Mouse (Mus musculus) liver, postnatal 0 days (tissue): ENCODE data around the gene Cwc22. TPM values are rescaled to one million over a fixed set of nuclear protein-coding genes. Genes with fewer than 3 reads are reported as not detected.

ENCODE experiments used
- ATAC-seq: fragments of 200-750 bp; cut with Nextera tagmentation; 2 replicates; pipeline ENCODE4 v1.8.0; 2017; ENCODE audit warnings: mild to moderate bottlenecking, moderate library complexity
- DNase-seq: peaks from one replicate; pipeline ENCODE4 v3.0.0-alpha.2; 2016
- H3K27ac ChIP-seq: fragments of 300-500 bp; sonication (generic); 2 replicates; pipeline ENCODE4 v1.5.1; 2014; ENCODE audit warnings: antibody characterized with exemption, moderate library complexity, mild to moderate bottlenecking, low read depth
- H3K27me3 ChIP-seq: fragments of 300-500 bp; sonication (generic); 2 replicates; pipeline ENCODE4 v1.6.1; 2014; ENCODE audit warnings: low read length, control low read depth, mixed read lengths; ENCODE audit not compliant: insufficient read depth
- H3K36me3 ChIP-seq: fragments of 300-500 bp; sonication (generic); replicated peaks from 2 replicates; pipeline ENCODE4 v1.6.1; 2014; ENCODE audit warnings: mild to moderate bottlenecking, control low read depth, low read length, moderate library complexity, mixed read lengths; ENCODE audit not compliant: insufficient read depth
- H3K4me1 ChIP-seq: fragments of 300-500 bp; sonication (generic); 2 replicates; pipeline ENCODE4 v1.6.1; 2014; ENCODE audit warnings: antibody characterized with exemption, mild to moderate bottlenecking, control low read depth; ENCODE audit not compliant: insufficient read depth
- H3K4me2 ChIP-seq: fragments of 300-500 bp; sonication (generic); 2 replicates; pipeline ENCODE4 v1.6.1; 2014; ENCODE audit warnings: low read depth, mild to moderate bottlenecking, low read length, moderate library complexity, mixed read lengths
- H3K4me3 ChIP-seq: fragments of 300-500 bp; sonication (generic); 2 replicates; pipeline ENCODE4 v1.5.1; 2014; ENCODE audit warnings: low read depth, low read length
- H3K9ac ChIP-seq: fragments of 300-500 bp; sonication (generic); replicated peaks from 2 replicates; pipeline ENCODE4 v1.6.1; 2014; ENCODE audit warnings: mild to moderate bottlenecking, moderate library complexity
- H3K9me3 ChIP-seq: fragments of 300-500 bp; sonication (generic); 2 replicates; pipeline ENCODE4 v1.6.1; 2016; ENCODE audit warnings: mild to moderate bottlenecking, control low read depth, low read length, mixed read lengths
- CTCF ChIP-seq: sonication (generic); IDR thresholded peaks from 2 replicates; pipeline ENCODE4 v1.5.1; 2016; ENCODE audit warnings: antibody characterized with exemption, low read depth
- EP300 ChIP-seq: IDR thresholded peaks from 2 replicates; pipeline ENCODE4 v1.6.1; 2016; ENCODE audit warnings: antibody characterized with exemption, low read depth, mild to moderate bottlenecking
- WGBS: fragments of 180-500 bp; shearing (Covaris S2); extraction: QIAGEN DNeasy Blood & Tissue Kit; methylation state at CpG from one replicate; pipeline ENCODE4 v1.1.7; 2014; ENCODE audit not compliant: insufficient replicate concordance; 5-methylcytosine and 5-hydroxymethylcytosine counted together
- polyA plus RNA-seq: library from polyadenylated mRNA; unstranded; fragments of >200 nt; fragmentation: Nextera tagmentation; extraction: Ambion mirVana; gene quantifications from 2 replicates; pipeline ENCODE4 v1.2.1, GENCODE M21; 2015

Cwc22 gene
- polyA plus RNA-seq, 1 experiment from 2014 or later: 9.0 TPM

DNA sequence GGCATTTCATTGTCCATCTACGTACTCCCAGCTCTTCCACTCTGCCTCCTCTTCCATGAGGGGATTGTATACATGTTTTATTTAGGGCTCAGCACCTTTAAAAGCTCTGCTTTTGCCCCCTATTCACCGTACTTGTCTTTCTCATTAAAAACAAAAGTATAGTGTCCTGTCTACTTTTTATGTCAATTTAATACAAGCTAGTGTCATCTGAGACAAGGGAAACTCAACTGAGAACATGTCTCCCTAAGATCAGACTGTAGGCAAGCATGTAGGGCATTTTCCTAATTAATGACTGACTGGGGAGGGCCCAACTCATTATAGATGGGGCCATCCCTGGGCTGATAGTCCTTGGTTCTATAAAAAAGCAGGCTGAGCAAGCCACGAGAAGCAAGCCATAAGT lies 8.4 kb downstream of the Cwc22 start:
- no peak for TF ChIP-seq CTCF
- TF ChIP-seq EP300: no peak
- Histone ChIP-seq H3K4me1 (no peaks in the 10 kb centered on the region), H3K4me3 (no peak overlapping the region), H3K4me2 (no peak overlapping the region), H3K9me3 (no peaks in the 10 kb centered on the region), H3K36me3 (peaks cover 26% of the 10 kb centered on the region), H3K27ac (no peak overlapping the region), H3K27me3 (no peaks in the 10 kb centered on the region), H3K9ac (no peak overlapping the region)
- no peak for ATAC-seq
- DNase-seq: no peak
- 83% methylated on average over 3 of the region's 3 CpGs for WGBS

DNA sequence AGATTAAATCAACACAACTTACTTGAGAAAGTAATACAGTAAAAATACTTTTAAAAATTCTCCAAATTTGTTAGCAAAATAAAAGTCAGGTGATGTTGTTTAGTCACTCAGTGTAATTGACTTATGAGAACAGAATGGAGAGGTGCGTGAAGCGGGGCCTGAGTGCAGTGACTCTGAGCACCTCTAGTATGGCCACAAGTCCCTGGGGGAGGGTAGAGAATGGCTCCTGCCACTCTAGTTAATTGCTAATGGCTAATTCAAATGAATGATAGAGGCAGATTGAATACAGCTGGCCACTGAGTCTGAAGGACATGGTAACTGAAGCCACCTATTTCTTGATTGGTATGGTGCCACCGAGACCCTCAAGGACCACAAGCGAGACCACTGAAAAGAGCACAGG lies 12.0 kb downstream of the Cwc22 start:
- Histone ChIP-seq H3K4me2 (no peak overlapping the region), H3K27ac (no peak overlapping the region), H3K4me3 (no peak overlapping the region), H3K27me3 (no peaks in the 10 kb centered on the region), H3K9me3 (no peaks in the 10 kb centered on the region), H3K9ac (no peak overlapping the region), H3K4me1 (no peaks in the 10 kb centered on the region), H3K36me3 (peaks cover 49% of the 10 kb centered on the region)
- DNase-seq (no peak), ATAC-seq (no peak)
- WGBS: 94% methylated on average over 4 of the region's 4 CpGs
- TF ChIP-seq EP300: no peak
- no peak for TF ChIP-seq CTCF

- no peaks in the 10 kb centered on the region for H3K4me1 ChIP-seq
- H3K9ac ChIP-seq: no peak overlapping the region
- WGBS: 85% methylated on average over 2 of the region's 2 CpGs
- TF ChIP-seq CTCF (no peak), EP300 (no peak)
- no peak overlapping the region for H3K4me2 ChIP-seq
- H3K27ac ChIP-seq: no peak overlapping the region
- DNase-seq: no peak
- peaks cover 53% of the 10 kb centered on the region for H3K36me3 ChIP-seq
- no peaks in the 10 kb centered on the region for H3K9me3 ChIP-seq
- no peak for ATAC-seq
- H3K4me3 ChIP-seq: no peak overlapping the region
- H3K27me3 ChIP-seq: no peaks in the 10 kb centered on the region
Measured at GRCm38 (mm10) chr2:77933630-77934029, 12.5 kb downstream of the Cwc22 start.

- 90% methylated on average over 1 of the region's 1 CpGs for WGBS
- H3K4me1 ChIP-seq: no peaks in the 10 kb centered on the region
- peaks cover 60% of the 10 kb centered on the region for H3K36me3 ChIP-seq
- no peak overlapping the region for H3K4me2 ChIP-seq
- no peak overlapping the region for H3K27ac ChIP-seq
- H3K27me3 ChIP-seq: no peaks in the 10 kb centered on the region
- ATAC-seq (no peak), DNase-seq (no peak)
- no peak overlapping the region for H3K4me3 ChIP-seq
- H3K9me3 ChIP-seq: no peaks in the 10 kb centered on the region
- no peak for TF ChIP-seq CTCF
- TF ChIP-seq EP300: no peak
- H3K9ac ChIP-seq: no peak overlapping the region
Measured at GRCm38 (mm10) chr2:77931958-77932357, 14.2 kb downstream of the Cwc22 start.

DNA sequence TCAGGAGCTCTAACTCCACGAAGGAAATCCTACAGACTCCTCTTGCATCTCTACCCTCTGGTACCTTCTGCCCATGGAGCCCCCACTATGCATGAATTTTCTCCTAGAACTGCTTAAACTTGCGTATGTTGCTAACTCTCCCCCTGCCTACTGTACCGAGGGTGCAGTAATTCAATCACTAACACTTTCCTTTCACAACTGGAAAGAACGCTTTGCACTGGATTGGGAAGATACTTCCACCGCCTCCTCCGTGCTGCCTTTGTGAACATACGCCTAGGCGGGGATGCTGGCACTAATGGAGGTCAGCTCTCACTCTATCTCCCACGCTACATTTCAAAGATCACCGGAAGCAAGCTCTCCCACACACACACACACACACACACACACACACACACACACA lies 17.8 kb downstream of the Cwc22 start:
- no peaks in the 10 kb centered on the region for H3K27me3 ChIP-seq
- no peak overlapping the region for H3K4me3 ChIP-seq
- no peak overlapping the region for H3K4me2 ChIP-seq
- TF ChIP-seq EP300 (no peak), CTCF (no peak)
- H3K27ac ChIP-seq: no peak overlapping the region
- peaks cover 51% of the 10 kb centered on the region for H3K36me3 ChIP-seq
- H3K9me3 ChIP-seq: no peaks in the 10 kb centered on the region
- H3K4me1 ChIP-seq: no peaks in the 10 kb centered on the region
- WGBS: 91% methylated on average over 10 of the region's 10 CpGs
- ATAC-seq (no peak), DNase-seq (no peak)
- no peak overlapping the region for H3K9ac ChIP-seq

GRCm38 (mm10) chr2:77926468-77926867 lies 19.7 kb downstream of the Cwc22 start:
- Histone ChIP-seq H3K4me2 (no peak overlapping the region), H3K9me3 (no peaks in the 10 kb centered on the region), H3K9ac (no peak overlapping the region), H3K4me1 (no peaks in the 10 kb centered on the region), H3K4me3 (no peak overlapping the region), H3K36me3 (peaks cover 50% of the 10 kb centered on the region), H3K27me3 (no peaks in the 10 kb centered on the region), H3K27ac (no peak overlapping the region)
- TF ChIP-seq CTCF (no peak), EP300 (no peak)
- ATAC-seq: no peak
- WGBS: 92% methylated on average over 7 of the region's 7 CpGs
- DNase-seq: no peak

GRCm38 (mm10) chr2:77925997-77926396 lies 20.2 kb downstream of the Cwc22 start:
- Histone ChIP-seq H3K27ac (no peak overlapping the region), H3K36me3 (peaks cover 49% of the 10 kb centered on the region), H3K9me3 (no peaks in the 10 kb centered on the region), H3K4me2 (no peak overlapping the region), H3K27me3 (no peaks in the 10 kb centered on the region), H3K4me1 (no peaks in the 10 kb centered on the region), H3K4me3 (no peak overlapping the region), H3K9ac (no peak overlapping the region)
- no peak for DNase-seq
- WGBS: 88% methylated on average over 2 of the region's 2 CpGs
- no peak for ATAC-seq
- no peak for TF ChIP-seq EP300
- no peak for TF ChIP-seq CTCF
